Mouse (Mus musculus) spleen, adult 2 months (tissue): ENCODE data around the gene Rnf114.

Experiments used
- CTCF ChIP-seq: fragments of 200-500 bp; IDR thresholded peaks from 2 replicates; pipeline ENCODE4 v1.5.1; 2011; ENCODE audit warnings: mild to moderate bottlenecking, inconsistent platforms; ENCODE audit not compliant: insufficient read depth, insufficient read length, insufficient replicate concordance; ENCODE audit errors: extremely low read depth
- POLR2A ChIP-seq: fragments of 200-500 bp; IDR thresholded peaks from 2 replicates; pipeline ENCODE4 v1.6.1; 2011; ENCODE audit warnings: low read depth, low read length, inconsistent platforms

- TF ChIP-seq CTCF (no peak), POLR2A (no peak)
Measured at GRCm38 (mm10) chr2:167496437-167496836, 4.0 kb downstream of the Rnf114 start.
